Mouse (Mus musculus) liver, embryonic 14.5 days (tissue): ENCODE measurements at regions not wholly inside any gene's neighbourhood (a gene's known extent, or its start where the extent isn't known, plus 50 kb on each side); places are given as distances from the start of the nearest gene placed in this dataset.

Experiments used
- CTCF ChIP-seq: IDR thresholded peaks from 2 replicates; pipeline ENCODE4 v1.5.1; 2016; ENCODE audit warnings: antibody characterized with exemption, low read depth, control low read depth
- EP300 ChIP-seq: IDR thresholded peaks from 2 replicates; pipeline ENCODE4 v1.6.1; 2016; ENCODE audit warnings: antibody characterized with exemption, low read depth

GRCm38 (mm10) chr2:179163116-179163515 is 279.1 kb upstream of the Cdh4 start:
- TF ChIP-seq CTCF (no peak), EP300 (no peak)
